Mouse (Mus musculus): ENCODE results near the gene Ttc36. TPM values are rescaled to one million over a fixed set of nuclear protein-coding genes. Genes with fewer than 3 reads are reported as not detected.

The Ttc36 gene
- 4.5 TPM for total RNA-seq (2023)

GRCm38 (mm10) chr9:44802808-44803450, at the start of gene Ttc36:
Ttc36 (minus strand) TSS chr9:44803072.

GRCm38 (mm10) chr9:44799102-44799957, 3.5 kb downstream of the Ttc36 start, which contains the start of gene Tmem25:
Tmem25 (minus strand) TSS chr9:44799307.

GRCm38 (mm10) chr9:44767101-44768028, 35.5 kb downstream of the Ttc36 start, which contains the start of the genes Arcn1 and Ift46:
Arcn1 (minus strand) TSS chr9:44767845.
Ift46 (plus strand) TSS chr9:44767908.

Other genes with a start within 250 kb of the Ttc36 start
- gene Cxcr5, start 241.2 kb downstream of the Ttc36 start, total RNA-seq (2023): 19.7 TPM
- 229 TPM for gene Ddx6, start 198.2 kb downstream of the Ttc36 start, total RNA-seq (2023)
- gene Treh, start 129.8 kb downstream of the Ttc36 start, total RNA-seq (2023): not detected
- not detected for gene Phldb1, start 67.9 kb downstream of the Ttc36 start, total RNA-seq (2023)
- 112 TPM for gene Arcn1, start 35.2 kb downstream of the Ttc36 start, total RNA-seq (2023)
- gene Ift46, start 35.2 kb downstream of the Ttc36 start, total RNA-seq (2023): 67.6 TPM
- not detected for gene Tmem25, start 3.8 kb downstream of the Ttc36 start, total RNA-seq (2023)
- gene Kmt2a, start 78.2 kb upstream of the Ttc36 start, total RNA-seq (2023): 135 TPM
- 149 TPM for gene Atp5l, start 117.7 kb upstream of the Ttc36 start, total RNA-seq (2023)
- 110 TPM for gene Ube4a, start 162.5 kb upstream of the Ttc36 start, total RNA-seq (2023)
- gene Cd3g, start 177.4 kb upstream of the Ttc36 start, total RNA-seq (2023): 495 TPM
- 490 TPM for gene Cd3d, start 178.7 kb upstream of the Ttc36 start, total RNA-seq (2023)
- 830 TPM for gene Cd3e, start 206.6 kb upstream of the Ttc36 start, total RNA-seq (2023)
- 0.37 TPM for gene Mpzl2, start 236.7 kb upstream of the Ttc36 start, total RNA-seq (2023)

Data from CD8-positive naive resting alpha-beta T cell, adult 57 days (primary cell).